Mouse (Mus musculus): ENCODE results near the gene Mpv17l. TPM values are rescaled to one million over a fixed set of nuclear protein-coding genes. Genes with fewer than 3 reads are reported as not detected.
A peak's percentile ranks its signal among the peaks of the same experiment; 100 is the strongest.
"Not testable (repeated sequence)": the region's sequence is repeated elsewhere in the genome, so short reads cannot be mapped to it uniquely, and the experiment has no call there.

Gene Mpv17l
- total RNA-seq (2014; rRNA removed; ENCODE audit: low replicate concordance) (2.0 and 2.7 TPM in 2 replicates), polyA plus RNA-seq (2015; fragmentation: Nextera tagmentation; extraction: Ambion mirVana) (1.4 and 2.3 TPM in 2 replicates)

DNA sequence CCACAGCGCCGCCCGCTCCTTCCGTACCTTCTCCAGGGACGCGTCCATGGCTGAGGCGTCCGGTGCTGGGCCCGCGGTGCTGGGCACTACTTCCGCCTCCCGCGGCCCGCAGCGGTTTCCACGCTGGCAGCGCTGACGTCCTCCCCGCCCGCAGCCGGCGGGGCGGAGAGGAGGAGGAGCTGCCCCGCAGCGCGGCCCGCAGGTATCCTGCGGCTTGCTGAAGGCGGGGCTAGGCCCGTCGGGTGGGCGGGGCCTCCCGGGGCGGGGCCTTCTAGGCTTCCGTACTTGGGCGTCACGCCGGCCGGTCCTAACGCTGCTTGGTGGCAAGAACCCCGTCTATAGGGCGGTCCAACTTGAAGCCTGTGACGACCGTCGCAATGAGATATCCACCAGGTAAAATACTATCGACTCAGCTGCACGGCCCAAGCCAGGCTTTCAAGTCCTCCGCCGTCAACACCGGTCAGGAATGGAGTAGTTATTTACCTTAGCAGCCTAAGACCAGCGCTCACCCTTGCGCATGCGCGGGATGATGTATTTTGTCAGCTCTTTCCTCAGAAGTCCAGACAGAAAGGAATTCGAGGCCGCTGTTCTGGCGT, at the start of gene Mpv17l, which contains the start of gene Pdxdc1:
TSS of gene Mpv17l (plus strand) at position 274 of the 596 bp plus-strand sequence.
TSS of gene Pdxdc1 (minus strand) at position 244 of the 596 bp plus-strand sequence.
- H3K4me1 ChIP-seq (ENCODE audit: control insufficient read depth, insufficient read depth): peaks cover 10% of the 10 kb centered on the region; the same call in 1 of the 2 replicates
- no peaks in the 10 kb centered on the region for H3K9me3 ChIP-seq (replicated peaks; ENCODE audit: control insufficient read depth, low read length)
- peak within 1 kb of the TSS; percentile 79 for H3K27ac ChIP-seq (ENCODE audit: low read depth)
- peak; percentile 93 for DNase-seq (ENCODE audit: low spot score)
- under 1% methylated on average over 54 of the region's 57 CpGs for WGBS
- peak within 1 kb of the TSS; percentile 94 for H3K9ac ChIP-seq (replicated peaks; ENCODE audit: low read depth, low read length)
- ATAC-seq (ENCODE audit: insufficient read depth, low read depth): peak; percentile 97
- no peaks in the 10 kb centered on the region for H3K36me3 ChIP-seq (replicated peaks; ENCODE audit: control insufficient read depth, insufficient read depth, low read length)
- TF ChIP-seq CTCF (IDR thresholded peaks at IDR 0.05; ENCODE audit: low read depth) (no peak), EP300 (IDR thresholded peaks at IDR 0.05; ENCODE audit: low read depth) (0 out of 2 replicates have a peak, but pooled peaks have one; percentile 10)
- peak within 1 kb of the TSS; percentile 98 for H3K4me3 ChIP-seq (ENCODE audit: low read depth, low read length)
- H3K4me2 ChIP-seq (ENCODE audit: low read depth, low read length): peak within 1 kb of the TSS; percentile 81
- H3K27me3 ChIP-seq (ENCODE audit: control insufficient read depth, insufficient read depth, low read length): no peaks in the 10 kb centered on the region

DNA sequence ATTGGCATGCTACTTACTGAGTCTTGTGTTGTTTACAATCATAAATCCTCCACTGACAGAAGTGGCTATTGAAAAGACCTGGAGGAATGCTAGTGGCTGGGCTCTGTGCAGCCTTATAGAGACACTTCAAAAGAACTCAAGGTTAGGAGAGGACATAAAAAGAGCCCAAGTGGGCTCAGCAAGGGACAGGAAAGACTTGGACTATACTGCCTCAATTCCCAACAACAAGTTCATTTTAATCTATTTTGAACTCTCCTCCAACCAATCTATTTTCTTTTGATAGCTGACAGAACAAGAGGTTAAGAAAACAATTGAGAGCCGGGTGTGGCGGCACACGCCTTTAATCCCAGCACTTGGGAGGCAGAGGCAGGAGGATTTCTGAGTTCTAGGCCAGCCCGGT, 49.1 kb upstream of the Mpv17l start:
- H3K9me3 ChIP-seq (replicated peaks; ENCODE audit: control insufficient read depth, low read length): no peaks in the 10 kb centered on the region
- no peak overlapping the region for H3K9ac ChIP-seq (replicated peaks; ENCODE audit: low read depth, low read length)
- no peak overlapping the region for H3K4me2 ChIP-seq (ENCODE audit: low read depth, low read length)
- ATAC-seq (ENCODE audit: insufficient read depth, low read depth): no peak
- H3K27ac ChIP-seq (ENCODE audit: low read depth): no peak overlapping the region
- TF ChIP-seq EP300 (IDR thresholded peaks at IDR 0.05; ENCODE audit: low read depth): no peak
- no peak for TF ChIP-seq CTCF (IDR thresholded peaks at IDR 0.05; ENCODE audit: low read depth)
- H3K36me3 ChIP-seq (replicated peaks; ENCODE audit: control insufficient read depth, insufficient read depth, low read length): peaks cover 44% of the 10 kb centered on the region
- DNase-seq (ENCODE audit: low spot score): no peak
- no peaks in the 10 kb centered on the region for H3K4me1 ChIP-seq (ENCODE audit: control insufficient read depth, insufficient read depth)
- H3K27me3 ChIP-seq (ENCODE audit: control insufficient read depth, insufficient read depth, low read length): no peaks in the 10 kb centered on the region
- WGBS: 94% methylated on average over 4 of the region's 4 CpGs
- H3K4me3 ChIP-seq (ENCODE audit: low read depth, low read length): no peak overlapping the region

DNA sequence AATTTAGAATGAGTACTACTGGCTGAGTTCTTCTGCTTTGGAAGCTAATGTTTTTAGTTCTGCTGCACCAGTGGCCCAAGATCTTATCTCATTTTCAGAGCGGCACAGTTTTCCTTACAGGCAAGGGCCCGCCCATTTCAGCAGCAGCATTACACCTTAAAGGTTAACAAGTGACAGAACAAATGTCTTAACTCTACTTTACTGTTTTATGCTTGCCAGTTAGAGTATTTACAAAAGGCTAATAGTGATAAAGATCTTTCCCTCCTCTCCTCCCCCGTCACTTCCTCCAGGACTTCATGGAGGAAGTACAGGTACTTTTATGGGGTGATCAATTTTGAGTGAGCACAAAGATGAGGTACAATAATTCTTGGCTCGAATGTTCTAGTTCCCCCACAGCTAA, 36.9 kb upstream of the Mpv17l start:
- 75% methylated on average over 4 of the region's 4 CpGs for WGBS
- H3K4me2 ChIP-seq (ENCODE audit: low read depth, low read length): no peak overlapping the region
- TF ChIP-seq CTCF (IDR thresholded peaks at IDR 0.05; ENCODE audit: low read depth): no peak
- TF ChIP-seq EP300 (IDR thresholded peaks at IDR 0.05; ENCODE audit: low read depth): no peak

DNA sequence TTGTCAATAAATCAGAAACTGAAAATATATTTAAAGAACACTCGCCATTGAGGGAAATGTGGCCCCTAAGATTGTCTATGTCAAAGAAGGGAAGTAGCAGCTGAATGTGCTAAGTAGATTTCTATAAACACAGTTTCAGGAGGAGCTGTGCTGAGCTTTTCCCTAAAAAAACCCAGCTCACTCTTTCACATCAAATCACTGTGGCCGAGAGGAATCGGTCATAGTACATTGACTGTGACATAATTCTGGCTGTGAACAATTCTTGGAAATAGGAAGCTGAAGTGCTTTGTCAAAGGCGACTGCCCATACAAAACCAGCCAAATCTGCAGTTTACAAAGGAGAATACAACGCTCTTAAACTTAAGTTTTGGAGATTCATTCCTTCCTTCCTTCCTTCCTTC, 36.3 kb upstream of the Mpv17l start:
- ATAC-seq (ENCODE audit: insufficient read depth, low read depth) (no peak), DNase-seq (ENCODE audit: low spot score) (no peak)
- no peaks in the 10 kb centered on the region for H3K4me1 ChIP-seq (ENCODE audit: control insufficient read depth, insufficient read depth)
- no peak for TF ChIP-seq EP300 (IDR thresholded peaks at IDR 0.05; ENCODE audit: low read depth)
- H3K9ac ChIP-seq (replicated peaks; ENCODE audit: low read depth, low read length): no peak overlapping the region
- no peak overlapping the region for H3K4me2 ChIP-seq (ENCODE audit: low read depth, low read length)
- WGBS: 68% methylated on average over 5 of the region's 5 CpGs
- H3K9me3 ChIP-seq (replicated peaks; ENCODE audit: control insufficient read depth, low read length): no peaks in the 10 kb centered on the region
- no peak overlapping the region for H3K4me3 ChIP-seq (ENCODE audit: low read depth, low read length)
- peaks cover 33% of the 10 kb centered on the region for H3K36me3 ChIP-seq (replicated peaks; ENCODE audit: control insufficient read depth, insufficient read depth, low read length)
- H3K27ac ChIP-seq (ENCODE audit: low read depth): no peak overlapping the region
- H3K27me3 ChIP-seq (ENCODE audit: control insufficient read depth, insufficient read depth, low read length): no peaks in the 10 kb centered on the region

More for the DNA sequence above, 36.9 kb upstream of the Mpv17l start:
- Histone ChIP-seq H3K27me3 (ENCODE audit: control insufficient read depth, insufficient read depth, low read length) (no peaks in the 10 kb centered on the region), H3K36me3 (replicated peaks; ENCODE audit: control insufficient read depth, insufficient read depth, low read length) (peaks cover 32% of the 10 kb centered on the region), H3K9ac (replicated peaks; ENCODE audit: low read depth, low read length) (no peak overlapping the region), H3K4me1 (ENCODE audit: control insufficient read depth, insufficient read depth) (no peaks in the 10 kb centered on the region), H3K27ac (ENCODE audit: low read depth) (no peak overlapping the region), H3K4me3 (ENCODE audit: low read depth, low read length) (no peak overlapping the region), H3K9me3 (replicated peaks; ENCODE audit: control insufficient read depth, low read length) (no peaks in the 10 kb centered on the region)
- ATAC-seq (ENCODE audit: insufficient read depth, low read depth): no peak
- DNase-seq (ENCODE audit: low spot score): no peak

DNA sequence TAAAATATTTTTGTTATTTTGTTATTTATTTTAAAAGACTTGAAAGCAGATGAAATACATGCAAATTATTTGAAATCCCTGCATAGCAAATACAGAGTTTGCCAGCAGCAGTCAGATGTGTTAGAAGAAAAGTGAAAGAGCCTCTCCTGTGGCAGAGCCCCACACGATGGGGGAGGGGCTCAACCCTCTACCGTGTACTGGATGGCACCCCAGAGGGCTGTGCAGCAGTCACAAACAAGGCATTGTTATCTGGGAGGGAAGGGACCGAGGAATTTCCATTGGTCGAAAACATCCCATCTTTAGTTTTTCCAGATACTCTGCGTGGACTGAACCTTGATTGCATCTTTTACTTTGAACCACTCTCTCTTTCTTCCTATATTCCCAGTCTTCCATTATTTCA, 35.6 kb upstream of the Mpv17l start:
- H3K4me1 ChIP-seq (ENCODE audit: control insufficient read depth, insufficient read depth); H3K9me3 ChIP-seq (replicated peaks; ENCODE audit: control insufficient read depth, low read length); DNase-seq (ENCODE audit: low spot score); H3K9ac ChIP-seq (replicated peaks; ENCODE audit: low read depth, low read length); H3K27ac ChIP-seq (ENCODE audit: low read depth); H3K27me3 ChIP-seq (ENCODE audit: control insufficient read depth, insufficient read depth, low read length); ATAC-seq (ENCODE audit: insufficient read depth, low read depth): not testable (repeated sequence)
- H3K4me2 ChIP-seq (ENCODE audit: low read depth, low read length): peak overlapping the region; percentile 66; the same call in 1 of the 2 replicates
- 48% methylated on average over 5 of the region's 5 CpGs for WGBS
- H3K36me3 ChIP-seq (replicated peaks; ENCODE audit: control insufficient read depth, insufficient read depth, low read length): peaks cover 40% of the 10 kb centered on the region
- peak overlapping the region; percentile 41; the same call in 1 of the 2 replicates for H3K4me3 ChIP-seq (ENCODE audit: low read depth, low read length)
